Mouse (Mus musculus) hindbrain, embryonic 16.5 days (tissue): Measurements from ENCODE around the gene Ifne. TPM values are rescaled to one million over a fixed set of nuclear protein-coding genes. Genes with fewer than 3 reads are reported as not detected.

Experiments
- ATAC-seq: fragments of 200-750 bp; cut with Nextera tagmentation; 2 replicates; pipeline ENCODE4 v1.8.0; 2017; ENCODE audit warnings: moderate TSS enrichment, moderate library complexity
- H3K27ac ChIP-seq: fragments of 300-500 bp; sonication (generic); 2 replicates; pipeline ENCODE4 v1.5.1; 2014; ENCODE audit warnings: low read depth, mild to moderate bottlenecking, control low read depth, low read length, moderate library complexity
- H3K27me3 ChIP-seq: fragments of 300-500 bp; sonication (generic); replicated peaks from 2 replicates; pipeline ENCODE4 v1.6.1; 2014; ENCODE audit warnings: low read length; ENCODE audit not compliant: control insufficient read depth, insufficient read depth
- H3K36me3 ChIP-seq: fragments of 300-500 bp; sonication (generic); 2 replicates; pipeline ENCODE4 v1.6.1; 2014; ENCODE audit warnings: mild to moderate bottlenecking, low read length, moderate library complexity, mixed read lengths; ENCODE audit not compliant: control insufficient read depth, insufficient read depth
- H3K4me1 ChIP-seq: fragments of 300-500 bp; sonication (generic); 2 replicates; pipeline ENCODE4 v1.6.1; 2014; ENCODE audit warnings: low read depth, low read length; ENCODE audit not compliant: control insufficient read depth, insufficient read depth
- H3K4me2 ChIP-seq: fragments of 300-500 bp; sonication (generic); 2 replicates; pipeline ENCODE4 v1.6.1; 2014; ENCODE audit warnings: mild to moderate bottlenecking, low read length, control low read depth, moderate library complexity
- H3K4me3 ChIP-seq: fragments of 300-500 bp; sonication (generic); 2 replicates; pipeline ENCODE4 v1.5.1; 2014; ENCODE audit warnings: mild to moderate bottlenecking, low read length, control low read depth, moderate library complexity
- H3K9ac ChIP-seq: fragments of 300-500 bp; sonication (generic); 2 replicates; pipeline ENCODE4 v1.6.1; 2014; ENCODE audit warnings: low read depth, mild to moderate bottlenecking, control low read depth, low read length, moderate library complexity
- H3K9me3 ChIP-seq: fragments of 300-500 bp; sonication (generic); 2 replicates; pipeline ENCODE4 v1.6.1; 2014; ENCODE audit warnings: mild to moderate bottlenecking, low read length, moderate library complexity; ENCODE audit not compliant: control insufficient read depth
- WGBS: fragments of 180-500 bp; shearing (Covaris S2); extraction: QIAGEN DNeasy Blood & Tissue Kit; methylation state at CpG from one replicate; pipeline ENCODE4 v1.1.7; 2014; 5-methylcytosine and 5-hydroxymethylcytosine counted together
- polyA plus RNA-seq: library from polyadenylated mRNA; unstranded; fragments of >200 nt; fragmentation: Nextera tagmentation; extraction: Ambion mirVana; gene quantifications from 2 replicates; pipeline ENCODE4 v1.2.1, GENCODE M21; 2015

Gene Ifne
- not detected in 2 replicates for polyA plus RNA-seq

GRCm38 (mm10) chr4:88880101-88880500 lies at the start of gene Ifne:
Gene Ifne (minus strand): TSS chr4:88880201.
- Histone ChIP-seq H3K4me2 (no peak within 1 kb of the TSS), H3K36me3 (no peaks in the 10 kb centered on the region), H3K4me3 (no peak within 1 kb of the TSS), H3K4me1 (no peaks in the 10 kb centered on the region), H3K9ac (no peak within 1 kb of the TSS), H3K27ac (no peak within 1 kb of the TSS), H3K9me3 (no peaks in the 10 kb centered on the region), H3K27me3 (no peaks in the 10 kb centered on the region)
- ATAC-seq, result no peak
- WGBS, result 90% methylated on average over 8 of the region's 8 CpGs

- Histone ChIP-seq H3K4me3 (no peak overlapping the region), H3K27me3 (no peaks in the 10 kb centered on the region), H3K4me2 (no peak overlapping the region), H3K36me3 (no peaks in the 10 kb centered on the region), H3K27ac (no peak overlapping the region), H3K9me3 (0 out of 2 replicates have a peak, but pooled peaks cover 4% of the 10 kb centered on the region), H3K4me1 (no peaks in the 10 kb centered on the region), H3K9ac (no peak overlapping the region)
- WGBS, result 90% methylated on average over 4 of the region's 4 CpGs
- no peak for ATAC-seq
Measured at GRCm38 (mm10) chr4:88928341-88929102, 48.5 kb upstream of the Ifne start.

- no peak for ATAC-seq
- H3K9me3 ChIP-seq, result 0 out of 2 replicates have a peak, but pooled peaks cover 4% of the 10 kb centered on the region
- no peaks in the 10 kb centered on the region for H3K4me1 ChIP-seq
- no peak overlapping the region for H3K27ac ChIP-seq
- no peak overlapping the region for H3K4me2 ChIP-seq
- H3K36me3 ChIP-seq, result no peaks in the 10 kb centered on the region
- no peak overlapping the region for H3K4me3 ChIP-seq
- WGBS, result 96% methylated on average over 2 of the region's 2 CpGs
- H3K27me3 ChIP-seq, result no peaks in the 10 kb centered on the region
- no peak overlapping the region for H3K9ac ChIP-seq
Measured at GRCm38 (mm10) chr4:88927850-88928249, 47.8 kb upstream of the Ifne start.

- H3K4me3 ChIP-seq, result no peak overlapping the region
- ATAC-seq, result no peak
- H3K4me2 ChIP-seq, result no peak overlapping the region
- H3K27ac ChIP-seq, result no peak overlapping the region
- 84% methylated on average over 1 of the region's 1 CpGs for WGBS
- no peaks in the 10 kb centered on the region for H3K36me3 ChIP-seq
- H3K9ac ChIP-seq, result no peak overlapping the region
- H3K9me3 ChIP-seq, result 0 out of 2 replicates have a peak, but pooled peaks cover 4% of the 10 kb centered on the region
- no peaks in the 10 kb centered on the region for H3K4me1 ChIP-seq
- no peaks in the 10 kb centered on the region for H3K27me3 ChIP-seq
Measured at GRCm38 (mm10) chr4:88926637-88927036, 46.6 kb upstream of the Ifne start.

- Histone ChIP-seq H3K4me1 (no peaks in the 10 kb centered on the region), H3K9me3 (0 out of 2 replicates have a peak, but pooled peaks cover 4% of the 10 kb centered on the region), H3K4me2 (no peak overlapping the region), H3K9ac (no peak overlapping the region), H3K36me3 (no peaks in the 10 kb centered on the region), H3K27me3 (no peaks in the 10 kb centered on the region), H3K27ac (no peak overlapping the region), H3K4me3 (no peak overlapping the region)
- 88% methylated on average over 1 of the region's 1 CpGs for WGBS
- no peak for ATAC-seq
Measured at GRCm38 (mm10) chr4:88926082-88926481, 46.1 kb upstream of the Ifne start.

GRCm38 (mm10) chr4:88925456-88925855 lies 45.5 kb upstream of the Ifne start:
- no peak overlapping the region for H3K4me3 ChIP-seq
- H3K4me1 ChIP-seq, result no peaks in the 10 kb centered on the region
- no peak overlapping the region for H3K4me2 ChIP-seq
- no peak for ATAC-seq
- 0 out of 2 replicates have a peak, but pooled peaks cover 4% of the 10 kb centered on the region for H3K9me3 ChIP-seq
- H3K9ac ChIP-seq, result no peak overlapping the region
- H3K36me3 ChIP-seq, result no peaks in the 10 kb centered on the region
- no peaks in the 10 kb centered on the region for H3K27me3 ChIP-seq
- no peak overlapping the region for H3K27ac ChIP-seq
- 99% methylated on average over 2 of the region's 2 CpGs for WGBS

- Histone ChIP-seq H3K4me2 (no peak overlapping the region), H3K27me3 (no peaks in the 10 kb centered on the region), H3K27ac (no peak overlapping the region), H3K4me1 (no peaks in the 10 kb centered on the region), H3K36me3 (no peaks in the 10 kb centered on the region), H3K9me3 (0 out of 2 replicates have a peak, but pooled peaks cover 4% of the 10 kb centered on the region), H3K4me3 (no peak overlapping the region), H3K9ac (no peak overlapping the region)
- WGBS, result 92% methylated on average over 5 of the region's 5 CpGs
- no peak for ATAC-seq
Measured at GRCm38 (mm10) chr4:88921280-88921679, 41.3 kb upstream of the Ifne start.

- no peak overlapping the region for H3K4me2 ChIP-seq
- no peaks in the 10 kb centered on the region for H3K27me3 ChIP-seq
- WGBS, result 88% methylated on average over 5 of the region's 5 CpGs
- no peak overlapping the region for H3K27ac ChIP-seq
- no peaks in the 10 kb centered on the region for H3K36me3 ChIP-seq
- H3K9me3 ChIP-seq, result no peaks in the 10 kb centered on the region
- ATAC-seq, result no peak
- H3K4me1 ChIP-seq, result no peaks in the 10 kb centered on the region
- no peak overlapping the region for H3K4me3 ChIP-seq
- H3K9ac ChIP-seq, result no peak overlapping the region
Measured at GRCm38 (mm10) chr4:88917770-88918460, 37.9 kb upstream of the Ifne start.

- H3K9me3 ChIP-seq, result no peaks in the 10 kb centered on the region
- H3K4me2 ChIP-seq, result no peak overlapping the region
- ATAC-seq, result no peak
- H3K36me3 ChIP-seq, result no peaks in the 10 kb centered on the region
- WGBS, result 86% methylated on average over 4 of the region's 4 CpGs
- H3K27ac ChIP-seq, result no peak overlapping the region
- H3K4me3 ChIP-seq, result no peak overlapping the region
- no peaks in the 10 kb centered on the region for H3K27me3 ChIP-seq
- H3K9ac ChIP-seq, result no peak overlapping the region
- no peaks in the 10 kb centered on the region for H3K4me1 ChIP-seq
Measured at GRCm38 (mm10) chr4:88916306-88916705, 36.3 kb upstream of the Ifne start.
